Mouse (Mus musculus): Measurements from ENCODE around the gene Zfp993. TPM values are rescaled to one million over a fixed set of nuclear protein-coding genes. Genes with fewer than 3 reads are reported as not detected.

The Zfp993 gene
- polyA plus RNA-seq (2012; rRNA removed) = 0.16 and 0.52 TPM in 2 replicates

GRCm38 (mm10) chr4:146610774-146611400 lies at the start of gene Zfp993:
Gene Zfp993, plus strand, starts transcription at chr4:146610961.

Other genes starting within 250 kb of the Zfp993 start
- gene Zfp992, start 161.9 kb upstream of the Zfp993 start, polyA plus RNA-seq (2012; rRNA removed) = 0.41 and 0.51 TPM in 2 replicates
- gene Zfp981, start 108.9 kb upstream of the Zfp993 start, polyA plus RNA-seq (2012; rRNA removed) = not detected in 2 replicates

Measured in ovary, adult 2 months (tissue).